Mouse (Mus musculus) fat pad, adult 2 months (tissue): ENCODE data around the gene Chd8.
A peak's percentile ranks its signal among the peaks of the same experiment; 100 is the strongest.
"Not testable (repeated sequence)": the region's sequence is repeated elsewhere in the genome, so short reads cannot be mapped to it uniquely, and the experiment has no call there.

Experiments
- DNase-seq: peaks from one replicate; pipeline ENCODE4 v3.0.0-alpha.2; 2011; ENCODE audit warnings: low read depth, low spot score; ENCODE audit errors: extremely low read depth

Gene Chd8

DNA sequence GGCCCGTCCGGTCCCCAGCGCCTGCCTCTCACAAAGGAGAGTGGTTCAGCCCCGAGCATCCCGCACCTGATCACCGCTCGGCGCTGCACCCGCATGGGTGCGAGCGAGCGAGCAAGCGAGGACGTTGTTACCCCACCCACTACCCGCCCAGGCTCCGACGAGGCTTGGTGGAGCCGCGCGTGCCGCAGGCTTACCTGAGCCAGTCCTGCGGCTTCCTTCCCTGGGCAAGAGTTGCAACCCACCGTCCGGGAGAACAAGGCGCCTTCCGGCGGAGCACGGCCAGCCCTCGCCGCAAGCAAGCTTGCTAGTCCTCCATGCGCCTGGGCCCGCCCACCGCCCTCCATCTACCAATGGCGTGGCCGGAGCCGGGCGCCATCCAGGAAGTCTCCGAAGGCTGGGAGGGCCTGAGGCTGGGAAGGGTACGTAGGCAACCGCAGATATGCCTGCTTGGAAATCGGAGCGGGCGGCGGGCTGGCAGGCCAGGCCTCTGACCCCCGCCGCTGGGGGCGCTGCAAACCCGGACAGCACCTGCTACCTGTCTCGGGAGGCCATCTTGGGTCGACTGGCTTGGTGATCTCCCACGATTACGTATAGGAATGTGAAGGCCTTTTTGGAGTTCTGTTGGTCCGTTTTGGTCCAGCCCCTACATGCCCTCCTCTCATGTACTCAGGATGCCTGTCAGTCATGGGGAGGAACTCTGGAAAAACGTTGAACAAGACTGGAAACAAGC, at the start of gene Chd8:
Chd8 (minus strand) TSS at position 297 of the 730 bp plus-strand sequence.
- DNase-seq, result peak; percentile 74

DNA sequence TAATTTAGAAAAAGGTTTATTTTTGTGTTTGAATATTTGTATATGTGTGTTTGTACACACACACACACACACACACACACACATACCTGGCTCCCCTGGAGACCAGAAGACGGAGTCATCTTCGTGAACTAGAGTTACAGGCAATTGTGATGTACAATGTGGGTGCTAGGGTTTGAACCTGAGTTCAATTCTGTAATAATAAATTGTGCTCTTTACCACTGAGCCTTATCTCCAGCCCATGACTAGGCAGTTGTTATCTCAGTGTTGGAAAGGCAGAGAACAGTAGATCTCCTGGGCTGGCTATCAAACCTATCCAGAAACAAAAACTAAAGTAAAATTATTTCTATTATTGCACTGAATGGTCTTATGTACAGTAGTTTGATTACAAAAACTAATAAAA, 48.5 kb upstream of the Chd8 start:
- no peak for DNase-seq

DNA sequence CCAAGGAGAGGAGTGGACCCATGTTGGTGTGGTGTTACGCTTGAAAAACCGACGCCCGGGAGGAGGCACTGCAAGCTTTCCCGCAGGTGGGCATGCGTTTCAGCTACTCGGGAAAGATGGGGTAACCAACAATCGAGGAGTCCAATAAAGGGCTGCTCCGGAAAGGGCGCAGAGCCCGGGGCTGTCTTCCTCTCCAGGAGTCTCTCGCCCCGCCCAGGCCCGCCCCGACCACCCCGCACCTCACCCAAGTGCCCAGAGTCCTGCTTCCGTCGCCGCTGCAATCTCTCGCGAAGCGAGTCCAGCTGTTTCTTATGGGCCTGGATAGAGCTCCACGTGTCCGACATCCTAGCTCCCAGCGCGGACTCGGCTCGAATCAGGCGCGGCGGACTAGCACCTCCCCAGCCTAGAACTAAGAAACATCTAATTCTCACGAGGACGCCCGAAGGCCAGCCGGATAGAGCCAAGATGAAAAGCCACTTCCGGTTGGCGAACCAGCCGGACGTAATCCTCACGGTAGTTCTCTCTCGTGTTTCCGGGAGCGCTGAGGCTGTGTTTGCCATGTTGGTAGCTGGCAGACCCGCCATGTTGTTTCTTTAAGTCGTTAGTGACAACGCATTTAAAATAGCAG, 47.2 kb upstream of the Chd8 start, which contains the start of gene Mettl3:
Mettl3 (minus strand) TSS at position 485 of the 628 bp plus-strand sequence.
- peak; percentile 90 for DNase-seq

DNA sequence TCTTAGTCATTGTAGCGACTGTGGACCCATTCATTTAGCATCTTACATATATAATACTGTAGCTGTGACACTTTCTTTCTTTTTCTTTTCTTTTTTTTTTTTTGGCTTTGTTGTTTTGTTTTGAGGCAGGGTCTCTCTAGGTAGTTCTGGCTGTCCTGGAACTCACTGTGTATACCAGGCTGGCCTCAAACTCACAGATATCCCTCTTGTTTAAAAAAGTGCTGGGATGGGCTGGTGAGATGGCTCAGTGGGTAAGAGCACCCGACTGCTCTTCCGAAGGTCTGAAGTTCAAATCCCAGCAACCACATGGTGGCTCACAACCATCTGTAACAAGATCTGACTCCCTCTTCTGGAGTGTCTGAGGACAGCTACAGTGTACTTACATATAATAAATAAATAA, 45.9 kb upstream of the Chd8 start:
- not testable (repeated sequence) for DNase-seq

DNA sequence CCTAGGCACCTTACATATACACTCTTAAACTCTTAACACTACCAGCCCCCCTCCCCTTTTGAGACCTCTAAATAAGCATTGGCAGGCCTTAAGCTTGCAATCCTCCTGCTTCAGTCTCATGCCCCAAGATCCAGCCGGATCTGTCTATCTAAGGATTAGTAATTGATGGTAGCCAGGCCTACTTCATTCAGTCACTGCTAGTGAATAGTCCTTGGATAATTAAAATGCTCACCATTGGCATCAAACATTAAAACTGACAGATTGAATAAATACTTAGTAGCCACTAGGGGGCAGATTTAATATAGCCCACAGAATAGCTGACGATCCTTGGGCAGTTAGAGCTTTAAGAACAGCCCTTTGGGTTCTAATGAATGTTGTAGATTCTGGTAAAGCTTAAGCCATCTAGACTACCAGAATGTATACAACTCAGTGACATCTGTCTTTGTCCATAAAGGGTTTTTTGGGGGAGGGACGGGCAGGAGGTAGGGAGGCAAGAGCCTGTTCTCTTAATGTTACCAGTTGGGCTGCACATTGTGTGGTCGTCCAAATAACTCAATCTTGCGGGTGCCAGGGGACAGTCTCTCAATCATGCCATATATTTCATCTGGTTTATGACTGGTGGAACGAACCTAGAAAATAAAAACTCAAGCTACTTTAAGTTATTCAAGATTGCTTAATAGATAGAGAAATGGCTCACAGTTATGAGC, 38.1 kb upstream of the Chd8 start:
- no peak for DNase-seq

DNA sequence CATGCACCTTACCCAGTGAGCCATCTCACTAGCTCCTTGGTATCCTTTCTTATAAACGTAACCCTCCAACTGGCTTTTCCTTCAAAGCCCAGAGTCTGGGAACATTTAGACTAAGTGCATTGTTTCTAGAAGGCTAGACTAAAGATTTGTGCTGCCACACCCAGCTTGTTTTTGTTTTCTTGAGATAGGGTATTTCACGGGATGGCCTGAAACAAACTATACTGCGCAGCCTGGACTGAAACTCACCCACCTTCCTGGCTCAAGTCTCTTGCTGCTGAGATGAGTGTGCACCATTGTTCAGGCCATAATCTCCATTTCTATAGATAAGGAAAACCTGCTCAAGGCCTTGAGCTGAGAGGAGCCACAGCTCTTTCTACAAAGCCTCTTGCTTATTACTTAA, 26.6 kb upstream of the Chd8 start:
- DNase-seq, result no peak

DNA sequence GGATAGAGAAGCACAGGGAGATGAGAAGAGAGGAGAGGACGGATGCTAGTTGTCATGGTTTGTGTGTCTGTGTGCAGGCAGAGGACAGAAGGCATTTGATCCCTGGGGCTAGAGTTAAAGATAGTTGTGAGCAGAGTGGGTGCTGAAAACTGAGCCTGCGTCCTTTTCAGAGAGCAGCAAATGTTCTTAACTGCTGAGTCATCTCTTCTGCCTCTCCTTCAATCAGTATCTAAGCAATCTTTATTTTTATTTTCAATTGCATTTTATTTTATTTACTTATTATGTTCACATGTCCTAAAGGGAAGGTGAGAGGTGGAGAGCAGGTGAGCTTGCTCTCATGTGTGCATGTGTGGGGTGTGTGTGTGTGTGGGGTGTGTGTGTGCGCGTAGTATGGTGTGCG, 26.0 kb upstream of the Chd8 start:
- DNase-seq, result no peak

DNA sequence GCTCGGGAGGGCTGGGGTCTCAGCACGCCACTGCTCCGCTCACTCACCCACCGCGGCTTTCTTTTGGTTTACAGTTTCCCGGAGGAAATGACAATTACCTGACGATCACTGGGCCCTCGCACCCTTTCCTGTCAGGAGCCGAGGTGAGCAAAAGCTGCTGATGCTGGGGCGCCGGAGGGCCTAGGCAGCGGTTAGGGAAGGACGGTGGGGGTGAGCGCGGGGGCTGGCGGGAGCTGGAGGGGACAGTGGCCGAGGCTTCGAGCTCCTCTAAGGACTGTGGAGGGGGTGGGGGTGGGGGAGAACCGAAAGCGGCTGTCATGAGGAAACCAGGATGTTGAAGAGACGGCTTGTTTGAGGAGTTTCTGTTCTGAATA, 22.2 kb upstream of the Chd8 start:
- DNase-seq, result no peak

DNA sequence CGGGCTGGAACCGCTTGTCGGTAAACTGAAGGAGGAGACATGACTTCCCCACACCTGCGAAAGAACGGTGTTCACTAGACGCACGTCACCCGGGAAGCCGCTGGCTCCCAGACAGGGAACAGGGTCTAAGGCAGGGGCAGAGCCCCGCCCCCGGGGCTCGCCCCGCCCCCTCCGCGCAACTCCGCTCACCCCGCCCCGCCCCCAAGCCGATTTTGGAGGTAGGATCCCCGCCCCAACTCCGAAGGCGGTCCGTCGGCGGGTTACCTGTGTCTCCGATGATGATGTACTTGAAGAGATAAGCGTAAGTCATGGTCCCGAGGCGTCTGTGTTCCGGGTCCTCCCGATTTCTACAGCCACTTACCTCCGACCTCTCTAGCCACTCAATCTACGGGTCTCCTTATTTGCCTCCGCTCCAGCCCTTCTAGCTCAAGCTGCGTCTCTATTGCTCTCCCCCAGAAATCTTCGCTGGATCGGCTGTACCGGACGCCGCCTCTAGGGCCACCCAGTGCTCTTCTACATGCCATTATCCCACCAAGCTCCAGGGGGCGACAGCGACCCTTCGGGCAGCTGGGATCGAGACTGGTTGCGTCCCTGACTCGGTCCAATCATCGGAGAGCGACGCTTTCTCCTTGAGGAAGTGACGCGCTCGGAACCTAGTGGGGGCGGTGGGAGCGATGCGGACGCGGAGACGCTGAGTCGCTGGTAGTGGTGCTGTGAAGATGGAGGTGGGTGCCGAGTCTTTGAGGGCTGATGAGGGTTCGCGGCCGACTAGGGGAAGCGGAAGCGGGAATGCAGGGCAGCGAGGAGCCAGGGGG, 21.6 kb upstream of the Chd8 start, which contains the start of the genes Tox4 and Rab2b:
Tox4 (plus strand) TSS at position 215 of the 815 bp plus-strand sequence.
Rab2b (minus strand) TSS at position 614 of the 815 bp plus-strand sequence.
- peak; percentile 83 for DNase-seq

DNA sequence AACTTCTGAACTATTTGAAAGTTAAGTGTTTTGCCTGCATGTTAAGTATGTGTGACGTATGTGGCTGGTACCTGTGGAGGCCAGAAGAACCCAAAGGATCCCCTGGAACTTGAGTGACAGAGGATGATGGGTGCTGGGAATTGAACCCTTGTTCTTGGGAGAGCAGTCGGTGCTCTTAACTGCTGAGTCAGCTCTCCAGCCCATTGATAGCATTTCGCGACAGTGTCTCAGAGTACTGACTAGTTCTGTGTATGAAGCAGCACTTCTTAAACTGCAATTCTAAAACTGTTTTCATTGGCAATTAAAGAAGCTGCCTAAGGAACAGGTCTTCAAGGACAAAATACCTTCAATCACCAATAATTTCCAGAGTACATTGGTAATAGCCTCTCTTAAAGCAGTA, 19.6 kb upstream of the Chd8 start:
- DNase-seq, result no peak

DNA sequence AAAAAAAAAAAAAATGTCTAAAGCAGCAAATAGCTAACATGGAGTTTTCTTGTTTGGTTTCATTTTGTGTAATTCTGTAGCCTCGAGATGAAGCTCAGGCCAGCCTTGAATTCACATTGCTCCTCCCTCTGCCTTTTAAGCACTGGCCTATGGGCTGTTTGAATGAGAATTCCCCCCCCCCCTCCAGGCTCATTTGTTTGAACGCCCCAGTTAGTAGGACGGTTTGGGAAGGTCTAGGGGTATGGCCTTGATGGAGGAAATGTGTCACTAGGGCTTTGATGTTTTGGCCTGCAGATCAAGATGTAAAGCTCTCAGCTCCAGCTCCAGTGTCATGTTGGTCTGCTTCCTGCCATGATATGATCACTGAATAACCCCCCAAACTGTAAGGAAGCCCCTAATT, 15.2 kb upstream of the Chd8 start:
- DNase-seq, result no peak

DNA sequence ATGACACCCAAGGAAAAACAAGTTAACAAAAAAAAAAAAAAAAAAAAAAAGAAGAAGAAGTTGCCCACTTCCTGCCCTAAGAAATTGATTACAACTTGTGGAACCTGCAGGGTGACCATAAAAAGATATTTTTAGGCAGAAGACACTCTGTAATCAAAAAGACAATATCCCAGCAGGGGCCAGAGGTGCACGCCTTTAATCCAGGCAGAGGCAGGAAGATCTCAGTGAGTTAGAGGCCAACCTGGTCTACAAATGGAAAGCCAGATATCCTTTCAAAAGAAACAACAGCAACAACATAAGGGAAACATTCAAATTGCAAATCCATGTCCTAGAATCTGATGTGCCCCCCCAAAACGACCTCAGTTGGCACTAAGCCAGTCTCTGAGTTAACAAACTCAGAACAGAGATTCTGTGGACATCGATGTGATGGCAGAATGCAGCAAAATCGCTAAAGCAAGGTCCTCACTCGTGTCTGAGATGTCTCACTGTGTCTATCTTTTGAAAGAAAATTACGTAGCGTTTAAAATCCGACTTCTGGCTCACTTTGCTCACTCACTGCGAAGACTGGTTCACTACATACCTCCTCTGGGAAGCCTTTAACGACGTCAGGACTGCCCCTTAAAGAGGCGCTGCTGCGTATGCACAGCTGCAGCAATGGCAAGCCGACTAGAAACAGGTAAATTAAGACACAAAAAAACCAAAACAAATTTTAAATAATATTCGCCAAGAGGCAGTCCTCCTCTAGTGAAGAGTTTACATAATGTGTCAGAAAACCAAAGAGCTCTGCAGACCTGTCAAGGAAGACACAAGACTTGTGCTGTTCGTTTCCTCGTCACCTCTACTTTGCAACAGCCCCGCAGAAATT, 1.0 kb downstream of the Chd8 start:
- no peak for DNase-seq

DNA sequence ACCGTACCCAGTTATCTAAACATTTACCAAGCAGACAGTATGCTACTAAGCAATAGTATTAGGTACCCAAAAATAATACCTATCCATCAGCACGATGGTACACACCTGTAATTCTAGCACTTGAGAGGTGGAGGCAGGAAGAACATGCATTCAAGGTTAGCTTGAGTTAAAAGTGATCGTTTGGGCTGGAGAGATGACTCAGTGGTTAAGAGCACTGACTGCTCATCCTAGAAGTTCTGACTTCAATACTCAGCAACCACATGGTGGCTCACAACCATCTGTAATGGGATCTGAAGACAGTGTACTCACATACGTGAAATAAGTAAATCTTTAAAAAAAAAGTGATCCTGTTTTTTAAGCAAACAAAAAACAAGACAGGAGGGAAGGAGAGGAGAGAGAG, 11.5 kb downstream of the Chd8 start:
- DNase-seq, result no peak

DNA sequence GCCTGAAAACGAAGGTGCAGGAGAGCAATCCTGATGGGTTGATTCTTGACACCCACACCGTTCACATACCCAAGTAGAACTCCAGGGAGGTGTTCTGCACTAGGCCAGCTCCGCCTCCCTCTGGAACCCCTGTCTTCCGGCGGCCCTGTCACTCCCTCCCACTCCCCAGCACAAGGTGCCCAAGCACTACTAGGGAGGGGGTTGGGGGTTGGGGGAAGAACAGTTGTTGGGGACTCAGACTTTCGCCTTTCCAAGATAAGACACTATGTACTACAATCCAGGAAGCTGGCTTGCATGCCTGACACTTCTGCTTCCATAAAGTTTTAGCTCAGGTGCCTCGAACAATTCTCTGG, 12.9 kb downstream of the Chd8 start:
- no peak for DNase-seq

DNA sequence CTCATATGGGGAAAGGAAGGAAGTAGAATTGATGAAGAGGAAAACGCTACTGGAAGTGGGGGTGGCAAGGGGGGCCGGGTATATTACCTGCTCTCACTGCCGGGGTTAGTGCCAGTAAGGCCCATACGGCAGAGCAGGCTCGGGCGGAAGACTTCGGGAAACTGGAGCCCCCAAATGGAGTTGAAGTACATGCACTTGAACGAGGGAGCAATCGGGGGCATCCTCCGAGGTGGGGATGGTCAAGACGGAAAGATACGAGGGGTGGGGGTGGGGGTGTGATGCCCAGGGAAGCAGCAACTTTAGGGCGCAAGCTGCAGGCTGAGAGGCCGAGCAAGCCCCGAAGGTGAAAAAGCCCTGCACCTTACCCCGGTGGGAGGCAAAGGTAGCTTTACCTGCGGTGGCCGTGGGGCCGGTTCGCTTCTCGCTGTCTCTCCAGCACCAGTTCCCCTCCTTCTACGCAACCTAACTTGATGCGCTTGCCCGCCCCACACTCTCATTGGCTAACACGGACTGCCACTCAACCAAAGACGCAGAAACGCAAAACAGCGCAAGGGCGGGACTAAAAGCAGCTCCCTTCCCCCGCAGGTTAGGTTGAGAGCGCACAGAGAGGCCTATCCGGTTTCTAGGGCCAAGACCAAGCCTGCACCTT, 13.4 kb downstream of the Chd8 start:
- DNase-seq, result peak; percentile 88

DNA sequence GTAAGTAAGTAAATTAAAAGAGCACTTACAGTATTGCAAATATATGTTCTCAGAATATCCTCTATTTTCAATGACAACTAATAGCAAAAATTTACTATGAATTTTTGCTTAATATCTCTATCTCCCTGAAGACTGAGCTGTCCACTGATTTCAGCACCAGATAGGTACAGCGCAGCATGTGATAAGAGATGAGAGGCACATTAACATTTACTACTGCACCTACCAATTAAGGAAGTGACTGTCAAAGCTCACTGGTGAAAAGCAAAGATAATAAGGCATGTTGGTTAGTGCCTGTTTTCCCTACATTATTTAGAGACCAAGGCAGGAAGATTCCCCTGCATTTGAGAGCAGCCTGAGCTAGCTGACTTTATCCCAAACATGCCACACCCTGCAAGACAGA, 21.4 kb downstream of the Chd8 start:
- DNase-seq, result no peak

DNA sequence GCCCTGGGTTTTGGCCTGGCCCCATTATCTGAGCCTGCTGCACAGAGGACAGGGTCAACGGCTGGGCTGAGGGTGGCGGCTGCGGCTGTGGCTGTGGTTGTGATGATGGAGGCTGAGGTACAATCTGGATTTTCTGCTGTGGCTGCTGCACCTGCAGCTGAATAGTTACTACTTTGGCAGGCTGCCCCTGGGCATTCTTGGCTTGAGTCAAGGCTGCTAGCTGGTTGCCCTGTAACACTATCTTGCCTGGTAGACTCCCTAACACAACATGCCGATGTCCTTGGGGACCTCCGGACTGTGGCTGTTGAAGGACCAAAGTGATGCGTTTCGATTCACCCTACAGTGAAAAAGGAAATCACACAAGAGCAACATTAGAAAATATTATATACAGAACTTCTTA, 22.4 kb downstream of the Chd8 start:
- DNase-seq, result no peak

DNA sequence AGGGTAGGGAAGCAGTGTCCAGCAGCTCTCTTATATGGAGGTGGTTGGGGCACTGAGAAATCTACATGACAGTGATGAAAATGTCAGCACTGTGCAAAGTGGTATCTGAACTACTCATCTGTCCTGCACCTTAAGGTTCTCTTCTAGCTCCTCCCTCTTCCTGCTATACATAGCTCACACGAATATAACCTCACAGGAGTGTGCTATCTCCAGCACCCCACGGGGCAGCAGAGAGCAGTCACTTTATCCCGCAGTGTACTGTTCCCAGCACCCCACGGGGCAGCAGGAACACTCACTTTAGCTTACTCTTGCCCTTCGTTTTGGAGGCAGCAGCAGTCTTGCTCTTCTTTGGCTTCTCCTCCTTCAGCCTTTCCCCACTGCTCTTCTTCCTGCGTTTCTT, 25.3 kb downstream of the Chd8 start:
- no peak for DNase-seq

DNA sequence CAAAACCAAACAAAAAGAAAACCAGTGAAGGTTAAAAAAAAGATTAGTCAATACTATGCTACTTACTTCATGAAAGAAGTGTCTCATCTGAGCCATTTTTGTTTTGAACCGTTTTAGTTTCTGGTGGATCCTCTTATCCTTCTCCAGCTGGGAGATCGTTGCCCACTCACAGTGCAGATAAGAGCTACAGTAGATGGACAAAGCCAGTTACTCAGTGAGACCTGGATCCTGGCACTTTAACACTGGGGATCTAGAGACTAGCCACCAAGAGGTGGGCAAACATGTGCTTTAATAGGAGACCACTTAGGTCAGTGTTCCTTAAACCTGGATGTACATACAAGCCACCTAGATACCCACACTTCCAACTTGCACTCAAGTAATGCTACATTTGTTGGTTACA, 31.6 kb downstream of the Chd8 start:
- DNase-seq, result no peak

DNA sequence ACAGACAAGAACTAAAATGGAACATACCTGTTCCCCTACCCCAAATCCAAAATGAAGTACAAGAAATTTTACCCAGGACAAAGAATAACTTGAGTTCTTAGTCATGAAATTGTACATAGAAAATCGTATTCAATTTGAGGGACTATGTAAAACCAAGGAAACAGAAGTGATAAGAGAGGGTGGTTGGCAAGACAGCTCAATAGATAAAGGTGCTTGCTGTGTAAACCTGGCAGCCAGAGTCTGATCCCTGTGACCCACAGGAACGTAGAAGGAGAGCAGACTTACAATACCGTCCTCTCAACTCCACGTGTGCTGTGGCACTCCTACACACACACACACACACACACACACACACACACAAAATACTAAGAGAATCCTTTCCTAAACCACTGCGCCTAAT, 40.3 kb downstream of the Chd8 start:
- DNase-seq, result no peak
